Comparison of ENCODE assay signal across 7 mouse cellular contexts in genomic region chr16:90422108-90422529, GRCm38 (mm10). TPM values are rescaled to one million over a fixed set of nuclear protein-coding genes. Genes with fewer than 3 reads are reported as not detected.
DNase-seq lines count a peak whose midpoint lies in the region; ATAC-seq lines count a peak whose summit lies in the region.

No protein-coding gene starts in this region.

- H3K4me2 ChIP-seq in lung, embryonic 16.5 days (ENCODE audit: low read depth, low read length) = no peak overlapping the region

- peak; percentile 22 for DNase-seq in MN1 (ENCODE audit: low spot score)
- peak; percentile 56 for DNase-seq in adrenal gland, postnatal 25 days
- DNase-seq in frontal cortex, postnatal 25 days (ENCODE audit: low spot score in 2 of 2) = peak; percentile 17 to 26
- peak; percentile 74 for DNase-seq in kidney, postnatal 10 days
- peak; percentile 28 to 46 for DNase-seq in right cerebral cortex, adult 2 months (ENCODE audit: low spot score in 2 of 2)

- peak overlapping the region; percentile 26; the same call in 1 of the 2 replicates for H3K27ac ChIP-seq in lung, embryonic 16.5 days (ENCODE audit: low read length)

- H3K27me3 ChIP-seq in lung, embryonic 16.5 days (ENCODE audit: control insufficient read depth, insufficient read depth, low read depth, low read length) = no peaks in the 10 kb centered on the region

- H3K4me3 ChIP-seq in lung, embryonic 16.5 days (ENCODE audit: low read length) = no peak overlapping the region

- no peak for ATAC-seq in lung, embryonic 16.5 days (ENCODE audit: low read depth)
- ATAC-seq in megakaryocyte-erythroid progenitor cell, adult 5-6 weeks (replicated peaks; ENCODE audit: low FRiP score, low TSS enrichment, poor library complexity, severe bottlenecking) = no peak

- no peaks in the 10 kb centered on the region for H3K9me3 ChIP-seq in lung, embryonic 16.5 days (ENCODE audit: control insufficient read depth, low read length)

- no peaks in the 10 kb centered on the region for H3K36me3 ChIP-seq in lung, embryonic 16.5 days (ENCODE audit: control insufficient read depth, insufficient read depth, low read length)

- peaks cover 49% of the 10 kb centered on the region for H3K4me1 ChIP-seq in lung, embryonic 16.5 days (replicated peaks; ENCODE audit: control insufficient read depth, insufficient read depth, low read length)

- peak overlapping the region; percentile 3; the same call in 1 of the 2 replicates for H3K9ac ChIP-seq in lung, embryonic 16.5 days (ENCODE audit: low read length)

- WGBS in lung, embryonic 16.5 days = 32% methylated on average over 11 of the region's 11 CpGs

RNA-seq across cellular contexts. Expression of gene Hunk, which starts 36.3 kb away (rescaled TPM):
- 5.9 and 6.3 TPM in 2 replicates for total RNA-seq in adrenal gland, postnatal 25 days (2021)
- polyA plus RNA-seq in lung, embryonic 16.5 days (2015; fragmentation: Nextera tagmentation; extraction: Ambion mirVana) = 16.2 and 16.5 TPM in 2 replicates
- total RNA-seq in megakaryocyte-erythroid progenitor cell, adult 5-6 weeks (2014; fragmentation: Nextera tagmentation) = not detected in 2 replicates
- total RNA-seq in megakaryocyte-erythroid progenitor cell, adult 5-6 weeks (2017) = not detected in 2 replicates

Comparison
In these comparisons a context has a peak if more than half of its experiments do, and no peak if none do; other contexts are left out.
1. DNase-seq: peak in every context shown above with its lines; median percentile 74 in kidney, postnatal 10 days; 56 in adrenal gland, postnatal 25 days; 37 in right cerebral cortex, adult 2 months; 22 in MN1; 22 in frontal cortex, postnatal 25 days.